Mouse (Mus musculus): ENCODE results near the gene Gm4302. TPM values are rescaled to one million over a fixed set of nuclear protein-coding genes. Genes with fewer than 3 reads are reported as not detected.
"Not testable (repeated sequence)": the region's sequence is repeated elsewhere in the genome, so short reads cannot be mapped to it uniquely, and the experiment has no call there.

The Gm4302 gene
- polyA plus RNA-seq (2014; fragmentation: Nextera tagmentation; extraction: Ambion mirVana) = not detected in 2 replicates

- not testable (repeated sequence) for H3K27me3 ChIP-seq (ENCODE audit: control insufficient read depth, insufficient read depth, low read length); H3K9me3 ChIP-seq (ENCODE audit: control insufficient read depth, low read length); H3K4me1 ChIP-seq (ENCODE audit: control insufficient read depth, insufficient read depth, low read length); H3K9ac ChIP-seq (ENCODE audit: low read length); DNase-seq (ENCODE audit: low spot score); H3K4me3 ChIP-seq (ENCODE audit: low read depth, low read length); ATAC-seq (ENCODE audit: insufficient read depth, low FRiP score, low TSS enrichment); H3K4me2 ChIP-seq (ENCODE audit: low read depth); H3K27ac ChIP-seq (ENCODE audit: low read depth, low read length); H3K36me3 ChIP-seq (ENCODE audit: control insufficient read depth, insufficient read depth, low read length)
- WGBS = no CpG with 5 or more reads among the region's 3 CpGs
These were observed at the start of gene Gm4302 for GRCm38 (mm10) chr10:100340536-100340935. TSS of gene Gm4302 (plus strand) at chr10:100340836.

GRCm38 (mm10) chr10:100296105-100296504 is 44.5 kb upstream of the Gm4302 start:
- H3K36me3 ChIP-seq (ENCODE audit: control insufficient read depth, insufficient read depth, low read length) = no peaks in the 10 kb centered on the region
- no peaks in the 10 kb centered on the region for H3K4me1 ChIP-seq (ENCODE audit: control insufficient read depth, insufficient read depth, low read length)
- no peak overlapping the region for H3K27ac ChIP-seq (ENCODE audit: low read depth, low read length)
- no peak overlapping the region for H3K4me2 ChIP-seq (ENCODE audit: low read depth)
- no peak for ATAC-seq (ENCODE audit: insufficient read depth, low FRiP score, low TSS enrichment)
- no peak for DNase-seq (ENCODE audit: low spot score)
- no peaks in the 10 kb centered on the region for H3K9me3 ChIP-seq (ENCODE audit: control insufficient read depth, low read length)
- H3K27me3 ChIP-seq (ENCODE audit: control insufficient read depth, insufficient read depth, low read length) = no peaks in the 10 kb centered on the region
- H3K4me3 ChIP-seq (ENCODE audit: low read depth, low read length) = no peak overlapping the region
- H3K9ac ChIP-seq (ENCODE audit: low read length) = no peak overlapping the region
- 88% methylated on average over 2 of the region's 2 CpGs for WGBS

- not testable (repeated sequence) for H3K4me2 ChIP-seq (ENCODE audit: low read depth); H3K9ac ChIP-seq (ENCODE audit: low read length); H3K4me1 ChIP-seq (ENCODE audit: control insufficient read depth, insufficient read depth, low read length); ATAC-seq (ENCODE audit: insufficient read depth, low FRiP score, low TSS enrichment); H3K36me3 ChIP-seq (ENCODE audit: control insufficient read depth, insufficient read depth, low read length); H3K9me3 ChIP-seq (ENCODE audit: control insufficient read depth, low read length); H3K27ac ChIP-seq (ENCODE audit: low read depth, low read length); H3K4me3 ChIP-seq (ENCODE audit: low read depth, low read length); H3K27me3 ChIP-seq (ENCODE audit: control insufficient read depth, insufficient read depth, low read length); DNase-seq (ENCODE audit: low spot score)
These were observed 40.5 kb upstream of the Gm4302 start for GRCm38 (mm10) chr10:100300106-100300505.

GRCm38 (mm10) chr10:100335376-100335775 is 5.3 kb upstream of the Gm4302 start, which contains the start of gene Gm4301:
TSS of gene Gm4301 (plus strand) at chr10:100335676.
- not testable (repeated sequence) for H3K4me2 ChIP-seq (ENCODE audit: low read depth); ATAC-seq (ENCODE audit: insufficient read depth, low FRiP score, low TSS enrichment); DNase-seq (ENCODE audit: low spot score); H3K9ac ChIP-seq (ENCODE audit: low read length); H3K27me3 ChIP-seq (ENCODE audit: control insufficient read depth, insufficient read depth, low read length); H3K4me3 ChIP-seq (ENCODE audit: low read depth, low read length); H3K4me1 ChIP-seq (ENCODE audit: control insufficient read depth, insufficient read depth, low read length); H3K9me3 ChIP-seq (ENCODE audit: control insufficient read depth, low read length); H3K36me3 ChIP-seq (ENCODE audit: control insufficient read depth, insufficient read depth, low read length); H3K27ac ChIP-seq (ENCODE audit: low read depth, low read length)
- no CpG with 5 or more reads among the region's 2 CpGs for WGBS

- H3K27me3 ChIP-seq (ENCODE audit: control insufficient read depth, insufficient read depth, low read length); DNase-seq (ENCODE audit: low spot score); H3K9ac ChIP-seq (ENCODE audit: low read length); H3K4me3 ChIP-seq (ENCODE audit: low read depth, low read length); H3K4me1 ChIP-seq (ENCODE audit: control insufficient read depth, insufficient read depth, low read length); H3K4me2 ChIP-seq (ENCODE audit: low read depth); ATAC-seq (ENCODE audit: insufficient read depth, low FRiP score, low TSS enrichment); H3K27ac ChIP-seq (ENCODE audit: low read depth, low read length); H3K9me3 ChIP-seq (ENCODE audit: control insufficient read depth, low read length); H3K36me3 ChIP-seq (ENCODE audit: control insufficient read depth, insufficient read depth, low read length): not testable (repeated sequence)
- no CpG with 5 or more reads among the region's 3 CpGs for WGBS
These were observed 5.0 kb downstream of the Gm4302 start, which contains the start of gene Gm4303 for GRCm38 (mm10) chr10:100345672-100346071. TSS of gene Gm4303 (plus strand) at chr10:100345972.

GRCm38 (mm10) chr10:100350793-100351192 is 10.2 kb downstream of the Gm4302 start, which contains the start of gene Gm4305:
TSS of gene Gm4305 (plus strand) at chr10:100351093.
- not testable (repeated sequence) for H3K27ac ChIP-seq (ENCODE audit: low read depth, low read length); H3K4me1 ChIP-seq (ENCODE audit: control insufficient read depth, insufficient read depth, low read length); H3K9ac ChIP-seq (ENCODE audit: low read length); H3K9me3 ChIP-seq (ENCODE audit: control insufficient read depth, low read length); DNase-seq (ENCODE audit: low spot score); H3K4me3 ChIP-seq (ENCODE audit: low read depth, low read length); ATAC-seq (ENCODE audit: insufficient read depth, low FRiP score, low TSS enrichment); H3K27me3 ChIP-seq (ENCODE audit: control insufficient read depth, insufficient read depth, low read length); H3K36me3 ChIP-seq (ENCODE audit: control insufficient read depth, insufficient read depth, low read length); H3K4me2 ChIP-seq (ENCODE audit: low read depth)
- no CpG with 5 or more reads among the region's 3 CpGs for WGBS

- not testable (repeated sequence) for H3K4me3 ChIP-seq (ENCODE audit: low read depth, low read length); H3K27me3 ChIP-seq (ENCODE audit: control insufficient read depth, insufficient read depth, low read length); H3K36me3 ChIP-seq (ENCODE audit: control insufficient read depth, insufficient read depth, low read length); H3K4me2 ChIP-seq (ENCODE audit: low read depth); H3K9ac ChIP-seq (ENCODE audit: low read length); ATAC-seq (ENCODE audit: insufficient read depth, low FRiP score, low TSS enrichment); H3K27ac ChIP-seq (ENCODE audit: low read depth, low read length); H3K9me3 ChIP-seq (ENCODE audit: control insufficient read depth, low read length); H3K4me1 ChIP-seq (ENCODE audit: control insufficient read depth, insufficient read depth, low read length); DNase-seq (ENCODE audit: low spot score)
- 91% methylated on average over 2 of the region's 2 CpGs for WGBS
These were observed 16.2 kb downstream of the Gm4302 start for GRCm38 (mm10) chr10:100356841-100357240.

GRCm38 (mm10) chr10:100361038-100361437 is 20.4 kb downstream of the Gm4302 start, which contains the start of gene Gm4307:
TSS of gene Gm4307 (plus strand) at chr10:100361338.
- ATAC-seq (ENCODE audit: insufficient read depth, low FRiP score, low TSS enrichment); H3K4me3 ChIP-seq (ENCODE audit: low read depth, low read length); H3K27ac ChIP-seq (ENCODE audit: low read depth, low read length); H3K4me2 ChIP-seq (ENCODE audit: low read depth); H3K4me1 ChIP-seq (ENCODE audit: control insufficient read depth, insufficient read depth, low read length); DNase-seq (ENCODE audit: low spot score); H3K9me3 ChIP-seq (ENCODE audit: control insufficient read depth, low read length); H3K9ac ChIP-seq (ENCODE audit: low read length); H3K36me3 ChIP-seq (ENCODE audit: control insufficient read depth, insufficient read depth, low read length); H3K27me3 ChIP-seq (ENCODE audit: control insufficient read depth, insufficient read depth, low read length): not testable (repeated sequence)
- WGBS = no CpG with 5 or more reads among the region's 3 CpGs

GRCm38 (mm10) chr10:100382460-100382859 is 41.8 kb downstream of the Gm4302 start, which contains the start of gene Gm4312:
TSS of gene Gm4312 (minus strand) at chr10:100382560.
- H3K9me3 ChIP-seq (ENCODE audit: control insufficient read depth, low read length); H3K27me3 ChIP-seq (ENCODE audit: control insufficient read depth, insufficient read depth, low read length); H3K27ac ChIP-seq (ENCODE audit: low read depth, low read length); H3K36me3 ChIP-seq (ENCODE audit: control insufficient read depth, insufficient read depth, low read length); DNase-seq (ENCODE audit: low spot score); H3K9ac ChIP-seq (ENCODE audit: low read length); H3K4me2 ChIP-seq (ENCODE audit: low read depth); ATAC-seq (ENCODE audit: insufficient read depth, low FRiP score, low TSS enrichment); H3K4me3 ChIP-seq (ENCODE audit: low read depth, low read length); H3K4me1 ChIP-seq (ENCODE audit: control insufficient read depth, insufficient read depth, low read length): not testable (repeated sequence)
- WGBS = no CpG with 5 or more reads among the region's 2 CpGs

Measured in neural tube, embryonic 11.5 days (tissue).